Mouse (Mus musculus): ENCODE results near the gene Itgb4. TPM values are rescaled to one million over a fixed set of nuclear protein-coding genes. Genes with fewer than 3 reads are reported as not detected.

The Itgb4 gene
- polyA plus RNA-seq, 1 experiment from 2014 or later = 7.8 TPM

GRCm38 (mm10) chr11:115968731-115969405 is 5.6 kb upstream of the Itgb4 start:
- DNase-seq (ENCODE audit: low spot score) = no peak

- no peak for DNase-seq (ENCODE audit: low spot score)
Measured at GRCm38 (mm10) chr11:115970006-115970673, 4.4 kb upstream of the Itgb4 start.

GRCm38 (mm10) chr11:115971016-115971415 is 3.5 kb upstream of the Itgb4 start:
- DNase-seq (ENCODE audit: low spot score) = no peak

- no peak for DNase-seq (ENCODE audit: low spot score)
Measured at GRCm38 (mm10) chr11:115975083-115975420, 543 bp downstream of the Itgb4 start.

GRCm38 (mm10) chr11:115975544-115975943 is 1.0 kb downstream of the Itgb4 start:
- DNase-seq (ENCODE audit: low spot score) = no peak

- no peak for DNase-seq (ENCODE audit: low spot score)
Measured at GRCm38 (mm10) chr11:115982472-115982871, 8.0 kb downstream of the Itgb4 start.

- no peak for DNase-seq (ENCODE audit: low spot score)
Measured at GRCm38 (mm10) chr11:115983291-115983690, 8.8 kb downstream of the Itgb4 start.

- no peak for DNase-seq (ENCODE audit: low spot score)
Measured at GRCm38 (mm10) chr11:115989686-115990085, 15.2 kb downstream of the Itgb4 start.

- DNase-seq (ENCODE audit: low spot score) = no peak
Measured at GRCm38 (mm10) chr11:115992098-115992497, 17.6 kb downstream of the Itgb4 start.

- no peak for DNase-seq (ENCODE audit: low spot score)
Measured at GRCm38 (mm10) chr11:115995256-115995655, 20.7 kb downstream of the Itgb4 start.

GRCm38 (mm10) chr11:115997047-115997446 is 22.5 kb downstream of the Itgb4 start:
- DNase-seq (ENCODE audit: low spot score) = no peak

GRCm38 (mm10) chr11:115997662-115998061 is 23.2 kb downstream of the Itgb4 start:
- no peak for DNase-seq (ENCODE audit: low spot score)

GRCm38 (mm10) chr11:115999027-115999426 is 24.5 kb downstream of the Itgb4 start:
- no peak for DNase-seq (ENCODE audit: low spot score)

- DNase-seq (ENCODE audit: low spot score) = peak; percentile 84
Measured at GRCm38 (mm10) chr11:115999538-116000143, 25.1 kb downstream of the Itgb4 start.

- DNase-seq (ENCODE audit: low spot score) = no peak
Measured at GRCm38 (mm10) chr11:116000607-116001006, 26.1 kb downstream of the Itgb4 start.

GRCm38 (mm10) chr11:116001725-116002124 is 27.2 kb downstream of the Itgb4 start:
- DNase-seq (ENCODE audit: low spot score) = no peak

- no peak for DNase-seq (ENCODE audit: low spot score)
Measured at GRCm38 (mm10) chr11:116002894-116003293, 28.4 kb downstream of the Itgb4 start.

- DNase-seq (ENCODE audit: low spot score) = no peak
Measured at GRCm38 (mm10) chr11:116004186-116004823, 29.8 kb downstream of the Itgb4 start.

- DNase-seq (ENCODE audit: low spot score) = peak; percentile 74
Measured at GRCm38 (mm10) chr11:116004840-116005700, 30.6 kb downstream of the Itgb4 start.

- DNase-seq (ENCODE audit: low spot score) = no peak
Measured at GRCm38 (mm10) chr11:116005701-116006419, 31.4 kb downstream of the Itgb4 start.

All from thymus, postnatal 0 days (tissue).